In the genomic region with DNA sequence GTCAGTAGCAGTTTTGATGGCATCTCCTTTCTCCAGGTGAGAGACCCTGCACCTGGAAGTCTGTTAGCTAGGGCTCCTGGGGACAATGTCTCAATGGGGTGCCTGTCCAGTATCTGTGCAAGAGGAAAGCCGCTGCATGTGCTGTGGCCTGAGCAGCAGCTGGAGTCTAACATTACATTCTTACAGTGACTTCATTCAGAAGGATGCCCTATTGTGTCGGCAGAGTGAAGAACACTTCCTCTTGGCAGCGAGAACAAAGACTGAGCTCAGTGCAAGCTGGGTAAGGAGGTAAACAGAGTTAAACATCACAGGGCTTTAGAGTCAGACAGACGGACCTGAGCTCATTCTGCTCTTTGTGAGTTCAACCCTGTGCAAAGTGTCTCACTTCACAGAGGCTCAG, we compare ENCODE assay signal across 12 mouse cellular contexts.
A peak's percentile ranks its signal among the peaks of the same experiment; 100 is the strongest.
DNase-seq lines count a peak whose midpoint lies in the region; ATAC-seq and TF ChIP-seq lines count a peak whose summit lies in the region.
"Had no signal": no experiment of that assay in that cellular context is flagged by ENCODE, and none has a peak within 500 bp of the region (broad histone marks: within the 10 kb centered on the region; RNA-seq: fewer than 3 reads in every experiment).

No protein-coding gene starts in this region.

- no peak overlapping the region for H3K4me3 ChIP-seq in heart, embryonic 12.5 days
- no peak overlapping the region for H3K4me3 ChIP-seq in lung, postnatal 0 days (ENCODE audit: low read depth, low read length)
- no peak overlapping the region for H3K4me3 ChIP-seq in neural tube, embryonic 15.5 days (replicated peaks)
- H3K4me3 ChIP-seq: heart, embryonic 13.5 days had no signal

- no peak for TF ChIP-seq EP300 in lung, postnatal 0 days (IDR thresholded peaks at IDR 0.05)

- ATAC-seq in heart, embryonic 12.5 days (ENCODE audit: insufficient number of reproducible peaks, low FRiP score): peak; percentile 11; the same call in 1 of the 2 replicates
- peak; percentile 11; the same call in 1 of the 2 replicates for ATAC-seq in lung, postnatal 0 days
- ATAC-seq in neural tube, embryonic 15.5 days (ENCODE audit: low FRiP score): peak; percentile 42; the same call in 1 of the 2 replicates

- WGBS in heart, embryonic 12.5 days: 24% methylated on average over 4 of the region's 4 CpGs
- 5% methylated on average over 4 of the region's 4 CpGs for WGBS in lung, postnatal 0 days
- 6% methylated on average over 4 of the region's 4 CpGs for WGBS in neural tube, embryonic 15.5 days

- no peak for TF ChIP-seq CTCF in lung, postnatal 0 days (IDR thresholded peaks at IDR 0.05)

- no peaks in the 10 kb centered on the region for H3K36me3 ChIP-seq in heart, embryonic 12.5 days
- no peaks in the 10 kb centered on the region for H3K36me3 ChIP-seq in lung, postnatal 0 days (ENCODE audit: insufficient read depth, low read length)
- no peaks in the 10 kb centered on the region for H3K36me3 ChIP-seq in neural tube, embryonic 15.5 days
- H3K36me3 ChIP-seq: heart, embryonic 13.5 days had no signal

- H3K9me3 ChIP-seq in heart, embryonic 12.5 days (replicated peaks): no peaks in the 10 kb centered on the region
- H3K9me3 ChIP-seq in lung, postnatal 0 days (ENCODE audit: low read length): no peaks in the 10 kb centered on the region
- H3K9me3 ChIP-seq in neural tube, embryonic 15.5 days (replicated peaks): no peaks in the 10 kb centered on the region
- H3K9me3 ChIP-seq: heart, embryonic 13.5 days had no signal

- H3K4me2 ChIP-seq in heart, embryonic 12.5 days: no peak overlapping the region
- H3K4me2 ChIP-seq in lung, postnatal 0 days (replicated peaks; ENCODE audit: low read depth, low read length): no peak overlapping the region
- H3K4me2 ChIP-seq in neural tube, embryonic 15.5 days: no peak overlapping the region
- H3K4me2 ChIP-seq: heart, embryonic 13.5 days had no signal

- no peak overlapping the region for H3K9ac ChIP-seq in heart, embryonic 12.5 days
- H3K9ac ChIP-seq in lung, postnatal 0 days (replicated peaks; ENCODE audit: low read depth): no peak overlapping the region
- H3K9ac ChIP-seq in neural tube, embryonic 15.5 days (replicated peaks): no peak overlapping the region
- H3K9ac ChIP-seq: heart, embryonic 13.5 days had no signal

- H3K4me1 ChIP-seq in heart, embryonic 12.5 days (replicated peaks): peaks cover 25% of the 10 kb centered on the region
- peaks cover 16% of the 10 kb centered on the region; the same call in 1 of the 2 replicates for H3K4me1 ChIP-seq in lung, postnatal 0 days (ENCODE audit: insufficient read depth, low read depth, low read length)
- H3K4me1 ChIP-seq in neural tube, embryonic 15.5 days: peaks cover 18% of the 10 kb centered on the region

- H3K27me3 ChIP-seq in heart, embryonic 12.5 days (replicated peaks): peaks cover 61% of the 10 kb centered on the region
- no peaks in the 10 kb centered on the region for H3K27me3 ChIP-seq in lung, postnatal 0 days (replicated peaks; ENCODE audit: insufficient read depth, low read length)
- H3K27me3 ChIP-seq in neural tube, embryonic 15.5 days (replicated peaks): no peaks in the 10 kb centered on the region

- no peak for DNase-seq in heart, adult 11 months
- DNase-seq in retina, postnatal 1 day: peak; percentile 46
- no peak for DNase-seq in retina, embryonic 14.5 days (ENCODE audit: low spot score)
- peak; percentile 58 for DNase-seq in lung, postnatal 0 days (ENCODE audit: low spot score)
- no peak for DNase-seq in yolk sac, embryonic 10.5 days (ENCODE audit: low spot score)
- no peak for DNase-seq in layer of hippocampus, adult 18-20 months (ENCODE audit: low spot score in 2 of 2)
- DNase-seq: layer of hippocampus, postnatal 36 days; right cerebral cortex, adult 18-20 months had no signal

- H3K27ac ChIP-seq in heart, embryonic 12.5 days (ENCODE audit: poor library complexity, severe bottlenecking): no peak overlapping the region
- H3K27ac ChIP-seq in lung, postnatal 0 days (ENCODE audit: low read length): peak overlapping the region; percentile 28; the same call in 1 of the 2 replicates
- 0 out of 2 replicates have a peak overlapping the region, but pooled peaks have one; percentile 6 for H3K27ac ChIP-seq in neural tube, embryonic 15.5 days (replicated peaks)
- H3K27ac ChIP-seq: heart, embryonic 13.5 days; macrophage had no signal

Comparison
In these comparisons a context has a peak if more than half of its experiments do, and no peak if none do; other contexts are left out.
1. DNase-seq: peak in retina, postnatal 1 day (single experiment) and lung, postnatal 0 days (single experiment); none in heart, adult 11 months (single experiment), retina, embryonic 14.5 days (single experiment), yolk sac, embryonic 10.5 days (single experiment) and layer of hippocampus, adult 18-20 months (0 of 2).
2. Peak in every context shown above with its lines, with median percentiles within 50 percentile points of each other: ATAC-seq.